Mouse (Mus musculus): Measurements from ENCODE around the gene Hacd2. TPM values are rescaled to one million over a fixed set of nuclear protein-coding genes. Genes with fewer than 3 reads are reported as not detected.

Hacd2 gene
- polyA plus RNA-seq, 1 experiment = 44.7 TPM

- DNase-seq (ENCODE audit: extremely low spot score in 1 of 2, low spot score in 1 of 2) = no peak
Observed at GRCm38 (mm10) chr16:35156832-35157231, 134.6 kb downstream of the Hacd2 start.

Other genes with a start within 250 kb of the Hacd2 start
- gene Adcy5, start 132.4 kb downstream of the Hacd2 start, polyA plus RNA-seq (2012; rRNA removed) = 65.9 and 68.5 TPM in 2 replicates

All from frontal cortex, adult 2 months (tissue).